Mouse (Mus musculus) brain, adult 2 months (tissue): ENCODE results near the gene Abhd14a.

Experiments
- DNase-seq: peaks from one replicate; pipeline ENCODE4 v3.0.0; 2011; ENCODE audit warnings: low read depth, low spot score

Gene Abhd14a

GRCm38 (mm10) chr9:106411729-106412128, 35.7 kb downstream of the Abhd14a start:
- no peak for DNase-seq

- DNase-seq, result peak; percentile 86
Measured at GRCm38 (mm10) chr9:106411091-106411594, 36.3 kb downstream of the Abhd14a start.

GRCm38 (mm10) chr9:106410086-106410650, 37.3 kb downstream of the Abhd14a start:
- no peak for DNase-seq

- no peak for DNase-seq
Measured at GRCm38 (mm10) chr9:106409096-106409495, 38.4 kb downstream of the Abhd14a start.

- DNase-seq, result peak; percentile 78
Measured at GRCm38 (mm10) chr9:106406443-106407078, 40.9 kb downstream of the Abhd14a start.

GRCm38 (mm10) chr9:106405275-106405674, 42.2 kb downstream of the Abhd14a start:
- DNase-seq, result no peak

- peak; percentile 90 for DNase-seq
Measured at GRCm38 (mm10) chr9:106402607-106403375, 44.7 kb downstream of the Abhd14a start.

GRCm38 (mm10) chr9:106402149-106402548, 45.3 kb downstream of the Abhd14a start:
- DNase-seq, result no peak

- DNase-seq, result no peak
Measured at GRCm38 (mm10) chr9:106399808-106400207, 47.7 kb downstream of the Abhd14a start.

GRCm38 (mm10) chr9:106398667-106399311, 48.7 kb downstream of the Abhd14a start:
- DNase-seq, result no peak

GRCm38 (mm10) chr9:106397733-106398132, 49.7 kb downstream of the Abhd14a start:
- no peak for DNase-seq

GRCm38 (mm10) chr9:106394649-106395602, 52.6 kb downstream of the Abhd14a start:
- peak; percentile 75 for DNase-seq

GRCm38 (mm10) chr9:106393548-106393947, 53.9 kb downstream of the Abhd14a start:
- DNase-seq, result no peak

- DNase-seq, result peak; percentile 74
Measured at GRCm38 (mm10) chr9:106392828-106393527, 54.5 kb downstream of the Abhd14a start.
